In genomic region chr19:57692566-57692965, GRCm38 (mm10) we compare ENCODE assay signal across 16 mouse cellular contexts.
DNase-seq lines count a peak whose midpoint lies in the region; ATAC-seq and TF ChIP-seq lines count a peak whose summit lies in the region.
"Had no signal": no experiment of that assay in that cellular context is flagged by ENCODE, and none has a peak within 500 bp of the region (broad histone marks: within the 10 kb centered on the region; RNA-seq: fewer than 3 reads in every experiment).

No protein-coding gene starts in this region.

- no peaks in the 10 kb centered on the region for H3K9me3 ChIP-seq in lung, embryonic 14.5 days (ENCODE audit: low read depth, low read length)
- no peaks in the 10 kb centered on the region for H3K9me3 ChIP-seq in MEL (replicated peaks; ENCODE audit: insufficient read depth, low read length)
- H3K9me3 ChIP-seq in stomach, postnatal 0 days (ENCODE audit: control insufficient read depth, low read length), result no peaks in the 10 kb centered on the region
- H3K9me3 ChIP-seq: forebrain, embryonic 15.5 days; heart, embryonic 13.5 days; hindbrain, embryonic 15.5 days had no signal

- H3K4me1 ChIP-seq in lung, embryonic 14.5 days (ENCODE audit: insufficient read depth), result no peaks in the 10 kb centered on the region
- H3K4me1 ChIP-seq in MEL (ENCODE audit: control insufficient read depth in 1 of 2, insufficient read depth in 2 of 2, low read length in 2 of 2), result no peaks in the 10 kb centered on the region
- H3K4me1 ChIP-seq in stomach, postnatal 0 days (replicated peaks; ENCODE audit: control insufficient read depth, insufficient read depth), result no peaks in the 10 kb centered on the region
- no peaks in the 10 kb centered on the region for H3K4me1 ChIP-seq in cerebellum, adult 2 months (ENCODE audit: control insufficient read depth, insufficient read depth, low read length)
- H3K4me1 ChIP-seq: forebrain, embryonic 15.5 days; hindbrain, embryonic 15.5 days had no signal

- peak; percentile 69 for TF ChIP-seq RAD21 in MEL (IDR thresholded peaks at IDR 0.05; ENCODE audit: low read depth, low read length)

- 79% methylated on average over 3 of the region's 3 CpGs for WGBS in lung, embryonic 14.5 days
- 84% methylated on average over 3 of the region's 3 CpGs for WGBS in stomach, postnatal 0 days
- 84% methylated on average over 3 of the region's 3 CpGs for whole genome bisulfite sequencing in cerebellum, adult 2 months

- no peak overlapping the region for H3K9ac ChIP-seq in lung, embryonic 14.5 days
- H3K9ac ChIP-seq in MEL (ENCODE audit: control insufficient read depth, low read depth, low read length, poor library complexity, severe bottlenecking), result no peak overlapping the region
- H3K9ac ChIP-seq in stomach, postnatal 0 days (ENCODE audit: low read length), result no peak overlapping the region
- H3K9ac ChIP-seq: forebrain, embryonic 15.5 days; heart, embryonic 13.5 days; hindbrain, embryonic 15.5 days had no signal

- no peaks in the 10 kb centered on the region for H3K79me2 ChIP-seq in MEL (ENCODE audit: control insufficient read depth, insufficient read depth, low read length, poor library complexity)

- intact Hi-C loops in heart, postnatal 10 days (cut with DNase I), result no loop called here

- no peak overlapping the region for H3K27ac ChIP-seq in lung, embryonic 14.5 days (ENCODE audit: low read depth)
- no peak overlapping the region for H3K27ac ChIP-seq in MEL (ENCODE audit: control insufficient read depth, low read depth, low read length)
- H3K27ac ChIP-seq in stomach, postnatal 0 days (replicated peaks), result no peak overlapping the region
- no peak overlapping the region for H3K27ac ChIP-seq in cerebellum, adult 2 months (ENCODE audit: insufficient read depth, low read length)
- H3K27ac ChIP-seq: forebrain, embryonic 15.5 days; heart, embryonic 13.5 days; hindbrain, embryonic 15.5 days had no signal

- H3K27me3 ChIP-seq in lung, embryonic 14.5 days (ENCODE audit: insufficient read depth, low read length), result no peaks in the 10 kb centered on the region
- no peaks in the 10 kb centered on the region for H3K27me3 ChIP-seq in MEL (ENCODE audit: control insufficient read depth in 1 of 2, insufficient read depth in 2 of 2, low read length in 2 of 2)
- H3K27me3 ChIP-seq in stomach, postnatal 0 days (ENCODE audit: control insufficient read depth, insufficient read depth, low read length), result no peaks in the 10 kb centered on the region
- no peaks in the 10 kb centered on the region for H3K27me3 ChIP-seq in cerebellum, adult 2 months (ENCODE audit: control insufficient read depth, insufficient read depth, low read length)
- H3K27me3 ChIP-seq: forebrain, embryonic 15.5 days; heart, embryonic 13.5 days; hindbrain, embryonic 15.5 days had no signal

- peaks cover 25% of the 10 kb centered on the region for H3K36me3 ChIP-seq in lung, embryonic 14.5 days (ENCODE audit: insufficient read depth)
- no peaks in the 10 kb centered on the region; a peak in 1 of 4 replicates for H3K36me3 ChIP-seq in MEL (ENCODE audit: control insufficient read depth in 1 of 2, insufficient read depth in 2 of 2, low read length in 2 of 2)
- H3K36me3 ChIP-seq in stomach, postnatal 0 days (ENCODE audit: control insufficient read depth, insufficient read depth, low read length), result peaks cover 4% of the 10 kb centered on the region; the same call in 1 of the 2 replicates

- no peak for TF ChIP-seq POLR2A in MEL (IDR thresholded peaks at IDR 0.05; ENCODE audit: control insufficient read depth in 1 of 2, insufficient read depth in 1 of 2, low read depth in 1 of 2, low read length in 2 of 2, poor library complexity in 1 of 2)
- TF ChIP-seq POLR2A in cerebellum, adult 2 months (IDR thresholded peaks at IDR 0.05; ENCODE audit: borderline replicate concordance, insufficient read depth, low read length), result no peak

- no peak for TF ChIP-seq EP300 in MEL (IDR thresholded peaks at IDR 0.05; ENCODE audit: low read depth in 1 of 2, low read length in 2 of 2)
- TF ChIP-seq EP300 in stomach, postnatal 0 days (optimal IDR thresholded peaks at IDR 0.05), result no peak

- no peak overlapping the region for H3K4me3 ChIP-seq in lung, embryonic 14.5 days (ENCODE audit: low read depth, low read length)
- no peak overlapping the region for H3K4me3 ChIP-seq in MEL (ENCODE audit: control insufficient read depth in 1 of 2, insufficient read depth in 1 of 2, low read depth in 2 of 2, low read length in 2 of 2)
- no peak overlapping the region for H3K4me3 ChIP-seq in stomach, postnatal 0 days (ENCODE audit: low read depth, low read length)
- H3K4me3 ChIP-seq in cerebellum, adult 2 months (replicated peaks; ENCODE audit: insufficient read depth, low read depth, low read length), result no peak overlapping the region
- H3K4me3 ChIP-seq: forebrain, embryonic 15.5 days; heart, embryonic 13.5 days; hindbrain, embryonic 15.5 days had no signal

- ATAC-seq in lung, embryonic 14.5 days (ENCODE audit: insufficient read depth), result no peak
- ATAC-seq in stomach, postnatal 0 days (ENCODE audit: low FRiP score, low TSS enrichment), result no peak
- ATAC-seq: forebrain, embryonic 15.5 days had no signal

- H3K4me2 ChIP-seq in lung, embryonic 14.5 days, result no peak overlapping the region
- no peak overlapping the region for H3K4me2 ChIP-seq in stomach, postnatal 0 days (replicated peaks; ENCODE audit: low read depth)
- H3K4me2 ChIP-seq: forebrain, embryonic 15.5 days; heart, embryonic 13.5 days; hindbrain, embryonic 15.5 days; liver, embryonic 11.5 days had no signal

- peak; percentile 3 for DNase-seq in heart, adult 8-10 months (ENCODE audit: low spot score)
- no peak for DNase-seq in heart, postnatal 10 days
- DNase-seq in lung, embryonic 14.5 days, result no peak
- DNase-seq in lung, postnatal 4 days, result no peak
- peak; percentile 57 for DNase-seq in MEL (ENCODE audit: low read depth, low spot score)
- DNase-seq in stomach, postnatal 0 days (ENCODE audit: low spot score), result no peak
- DNase-seq in cerebellum, adult 2 months, result no peak
- DNase-seq: cerebellum, adult 11 months; gastrocnemius, postnatal 10 days; lung, postnatal 36 days; midbrain, embryonic 14.5 days; thymus, postnatal 4 days had no signal

- peak; percentile 51 for TF ChIP-seq CTCF in lung, embryonic 14.5 days (IDR thresholded peaks at IDR 0.05; ENCODE audit: low read depth)
- peak; percentile 62 to 87 (median 71) for TF ChIP-seq CTCF in MEL (IDR thresholded peaks at IDR 0.05 in 2 of 3, conservative IDR thresholded peaks at IDR 0.05 in 1 of 3; ENCODE audit: control insufficient read depth in 1 of 3, insufficient read depth in 1 of 3, low read depth in 2 of 3, low read length in 3 of 3, poor library complexity in 1 of 3, severe bottlenecking in 1 of 3)
- peak; percentile 58 for TF ChIP-seq CTCF in stomach, postnatal 0 days (IDR thresholded peaks at IDR 0.05; ENCODE audit: low read depth)
- no peak for TF ChIP-seq CTCF in cerebellum, adult 2 months (IDR thresholded peaks at IDR 0.05; ENCODE audit: borderline replicate concordance, insufficient read depth, low read depth, low read length)

TF ChIP-seq in MEL, 35 proteins besides CTCF, POLR2A, EP300 and RAD21:
- TF ChIP-seq E2F4 (IDR thresholded peaks at IDR 0.05; ENCODE audit: borderline replicate concordance, low read depth, low read length), result no peak
- TF ChIP-seq ZC3H11A (IDR thresholded peaks at IDR 0.05; ENCODE audit: low read depth, low read length), result peak; percentile 37
- TF ChIP-seq SMC3 (IDR thresholded peaks at IDR 0.05; ENCODE audit: low read depth, low read length), result peak; percentile 52

Comparison
In these comparisons a context has a peak if more than half of its experiments do, and no peak if none do; other contexts are left out.
1. DNase-seq: peak in heart, adult 8-10 months (single experiment) and MEL (single experiment); none in heart, postnatal 10 days (0 of 2), lung, embryonic 14.5 days (single experiment), lung, postnatal 4 days (0 of 2), stomach, postnatal 0 days (single experiment) and cerebellum, adult 2 months (0 of 2).